ENCODE assay signal across 10 mouse cellular contexts in the genomic region with DNA sequence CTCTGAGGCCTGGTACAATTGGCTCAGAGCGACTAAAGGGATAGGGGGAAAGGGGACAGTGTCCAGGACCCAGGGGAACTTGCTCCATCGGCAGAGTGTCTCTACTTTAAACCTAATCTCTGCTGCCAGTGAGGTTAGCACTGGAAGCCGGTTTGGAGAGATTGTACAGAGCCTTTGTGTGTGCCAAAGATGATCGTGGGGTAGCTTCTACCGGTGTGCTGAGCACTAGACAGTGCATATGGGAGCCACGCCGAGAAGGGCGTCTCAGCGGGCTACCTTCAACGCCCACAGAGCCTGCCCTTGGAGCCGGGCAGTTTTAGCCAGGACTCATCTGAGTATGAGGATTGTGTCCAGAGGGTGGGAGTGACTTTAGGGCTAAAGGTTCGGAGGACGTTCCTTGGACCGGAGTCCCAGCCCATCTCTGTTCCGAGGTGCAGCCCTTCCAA. TPM values are rescaled to one million over a fixed set of nuclear protein-coding genes. Genes with fewer than 3 reads are reported as not detected.
DNase-seq lines count a peak whose midpoint lies in the region; ATAC-seq and TF ChIP-seq lines count a peak whose summit lies in the region.
"Had no signal": no experiment of that assay in that cellular context is flagged by ENCODE, and none has a peak within 500 bp of the region (broad histone marks: within the 10 kb centered on the region; RNA-seq: fewer than 3 reads in every experiment).

No protein-coding gene starts in this region.

- no peaks in the 10 kb centered on the region for H3K36me3 ChIP-seq in embryonic facial prominence, embryonic 13.5 days
- H3K36me3 ChIP-seq in intestine, embryonic 15.5 days: no peaks in the 10 kb centered on the region
- no peaks in the 10 kb centered on the region for H3K36me3 ChIP-seq in midbrain, postnatal 0 days (ENCODE audit: insufficient read depth, low read length)

- ATAC-seq in embryonic facial prominence, embryonic 13.5 days (ENCODE audit: insufficient number of reproducible peaks, insufficient read depth, low FRiP score, low TSS enrichment, low read depth): no peak
- no peak for ATAC-seq in intestine, embryonic 15.5 days
- 0 out of 2 replicates have a peak, but pooled peaks have one; percentile 9 for ATAC-seq in midbrain, postnatal 0 days (ENCODE audit: low FRiP score)
- ATAC-seq in frontal cortex, adult (ENCODE audit: low TSS enrichment): no peak

- WGBS in embryonic facial prominence, embryonic 13.5 days: 2% methylated on average over 15 of the region's 15 CpGs
- 8% methylated on average over 15 of the region's 15 CpGs for WGBS in intestine, embryonic 15.5 days
- WGBS in midbrain, postnatal 0 days: 3% methylated on average over 15 of the region's 15 CpGs

- H3K9me3 ChIP-seq in embryonic facial prominence, embryonic 13.5 days: no peaks in the 10 kb centered on the region
- no peaks in the 10 kb centered on the region for H3K9me3 ChIP-seq in intestine, embryonic 15.5 days
- H3K9me3 ChIP-seq in midbrain, postnatal 0 days (ENCODE audit: low read length): no peaks in the 10 kb centered on the region

- peak overlapping the region; percentile 91 for H3K27ac ChIP-seq in embryonic facial prominence, embryonic 13.5 days
- H3K27ac ChIP-seq in intestine, embryonic 15.5 days: no peak overlapping the region
- H3K27ac ChIP-seq in midbrain, postnatal 0 days (ENCODE audit: low read depth, low read length): peak overlapping the region; percentile 85
- H3K27ac ChIP-seq: left cerebral cortex, adult 2 months had no signal

- H3K9ac ChIP-seq in embryonic facial prominence, embryonic 13.5 days: peak overlapping the region; percentile 85
- peak overlapping the region; percentile 66; the same call in 1 of the 2 replicates for H3K9ac ChIP-seq in intestine, embryonic 15.5 days
- peak overlapping the region; percentile 79 for H3K9ac ChIP-seq in midbrain, postnatal 0 days (replicated peaks; ENCODE audit: low read length, poor library complexity, severe bottlenecking)

- H3K4me2 ChIP-seq in embryonic facial prominence, embryonic 13.5 days: peak overlapping the region; percentile 93
- peak overlapping the region; percentile 99 for H3K4me2 ChIP-seq in intestine, embryonic 15.5 days (replicated peaks)
- H3K4me2 ChIP-seq in midbrain, postnatal 0 days (ENCODE audit: low read depth, low read length, poor library complexity, severe bottlenecking): peak overlapping the region; percentile 93

- peaks cover 22% of the 10 kb centered on the region for H3K27me3 ChIP-seq in embryonic facial prominence, embryonic 13.5 days
- H3K27me3 ChIP-seq in intestine, embryonic 15.5 days (replicated peaks): peaks cover 13% of the 10 kb centered on the region
- H3K27me3 ChIP-seq in midbrain, postnatal 0 days (ENCODE audit: insufficient read depth, low read length): no peaks in the 10 kb centered on the region

- DNase-seq in heart, postnatal 4 days: peak; percentile 4
- DNase-seq in heart, postnatal 25 days (ENCODE audit: low spot score): no peak
- no peak for DNase-seq in midbrain, postnatal 0 days (ENCODE audit: low spot score)
- no peak for DNase-seq in layer of hippocampus, postnatal 25 days (ENCODE audit: extremely low spot score in 1 of 2, low spot score in 1 of 2)
- DNase-seq in layer of hippocampus, adult 9-10 months (ENCODE audit: low spot score): no peak
- DNase-seq: right cerebral cortex, postnatal 25 days had no signal

- H3K4me3 ChIP-seq in embryonic facial prominence, embryonic 13.5 days: peak overlapping the region; percentile 74
- peak overlapping the region; percentile 67 for H3K4me3 ChIP-seq in intestine, embryonic 15.5 days (replicated peaks)
- peak overlapping the region; percentile 76 for H3K4me3 ChIP-seq in midbrain, postnatal 0 days (ENCODE audit: low read depth, low read length)
- H3K4me3 ChIP-seq: left cerebral cortex, adult 2 months had no signal

- H3K4me1 ChIP-seq in embryonic facial prominence, embryonic 13.5 days: peaks cover 62% of the 10 kb centered on the region
- H3K4me1 ChIP-seq in intestine, embryonic 15.5 days (replicated peaks): peaks cover 30% of the 10 kb centered on the region
- 0 out of 2 replicates have a peak, but pooled peaks cover 8% of the 10 kb centered on the region for H3K4me1 ChIP-seq in midbrain, postnatal 0 days (ENCODE audit: insufficient read depth, low read length)

- no peak for TF ChIP-seq CTCF in midbrain, postnatal 0 days (IDR thresholded peaks at IDR 0.05)

- intact Hi-C loops in heart, postnatal 25 days (cut with DNase I): no loop called here

RNA-seq across cellular contexts. Expression of a gene that starts 0.7 kb away (rescaled TPM):
- total RNA-seq in heart, postnatal 4 days (2021): 1 to 10 TPM; 1.1 to 1.4 TPM
- under 1 TPM; 0.53 to 0.73 TPM for total RNA-seq in heart, postnatal 25 days (2021)
- 9.4 and 10.1 TPM in 2 replicates for polyA plus RNA-seq in embryonic facial prominence, embryonic 13.5 days (2015; fragmentation: Nextera tagmentation; extraction: Ambion mirVana)
- 2.0 and 2.5 TPM in 2 replicates for polyA plus RNA-seq in intestine, embryonic 15.5 days (2015; fragmentation: Nextera tagmentation; extraction: Ambion mirVana)
- total RNA-seq in midbrain, postnatal 0 days (2014; rRNA removed): 19.9 and 24.7 TPM in 2 replicates
- 3.1 and 3.9 TPM in 2 replicates for polyA plus RNA-seq in midbrain, postnatal 0 days (2015; fragmentation: Nextera tagmentation; extraction: Ambion mirVana)
- 1 to 10 TPM; 1.0 to 1.1 TPM for total RNA-seq in layer of hippocampus, postnatal 25 days (2021)

RNA-seq across cellular contexts. Expression of a gene that starts 35.7 kb away (rescaled TPM):
- total RNA-seq in heart, postnatal 4 days (2021): 10 to 100 TPM; 29.2 to 32.8 TPM
- total RNA-seq in heart, postnatal 25 days (2021): 10 to 100 TPM; 11.5 to 12.4 TPM
- polyA plus RNA-seq in embryonic facial prominence, embryonic 13.5 days (2015; fragmentation: Nextera tagmentation; extraction: Ambion mirVana): 36.6 and 41.2 TPM in 2 replicates
- polyA plus RNA-seq in intestine, embryonic 15.5 days (2015; fragmentation: Nextera tagmentation; extraction: Ambion mirVana): 25.7 and 28.1 TPM in 2 replicates
- total RNA-seq in midbrain, postnatal 0 days (2014; rRNA removed): 65.4 and 81.7 TPM in 2 replicates
- 38.7 and 40.0 TPM in 2 replicates for polyA plus RNA-seq in midbrain, postnatal 0 days (2015; fragmentation: Nextera tagmentation; extraction: Ambion mirVana)
- total RNA-seq in layer of hippocampus, postnatal 25 days (2021): 100 to 1,000 TPM in 1 of 2 experiments, 10 to 100 TPM in 1; 95.9 to 109 TPM
